Mouse (Mus musculus): ENCODE measurements around the gene Rnf224. TPM values are rescaled to one million over a fixed set of nuclear protein-coding genes. Genes with fewer than 3 reads are reported as not detected.
A peak's percentile ranks its signal among the peaks of the same experiment; 100 is the strongest.

Gene Rnf224
- total and polyA plus RNA-seq, 3 experiments, result not detected

DNA sequence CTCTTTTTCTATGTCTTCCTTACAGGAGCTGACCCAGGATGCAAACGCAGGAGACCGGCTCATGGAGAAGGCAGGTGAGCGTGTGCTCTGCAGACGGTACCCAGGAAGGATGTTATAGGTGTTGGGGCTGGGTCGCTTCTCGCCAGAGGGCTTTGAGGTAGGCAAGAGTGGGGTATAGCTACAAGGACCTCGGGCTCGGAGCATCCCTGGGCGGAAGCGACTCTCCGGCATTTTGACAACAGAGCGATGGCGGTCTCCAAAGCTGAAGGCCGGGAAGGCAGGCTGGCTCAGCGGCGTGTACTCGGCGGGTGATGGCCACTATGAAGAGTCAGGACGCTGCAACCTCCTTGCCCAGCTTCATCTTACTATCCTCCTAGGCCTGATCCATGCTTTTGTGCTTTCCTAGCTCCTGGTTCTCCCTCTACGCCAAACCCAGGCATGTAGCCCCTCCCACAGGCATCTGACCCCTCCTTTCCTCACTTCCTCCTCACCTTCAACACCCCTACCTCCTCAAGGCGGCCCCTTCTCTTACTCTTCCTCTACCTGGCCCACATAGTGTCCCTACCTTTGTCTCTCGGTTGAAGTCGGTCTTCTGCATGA, 23.2 kb downstream of the Rnf224 start:
- DNase-seq (ENCODE audit: extremely low read depth), result no peak
- no peak overlapping the region for H3K4me2 ChIP-seq (ENCODE audit: insufficient read depth, low read depth, poor library complexity, severe bottlenecking)
- no peaks in the 10 kb centered on the region for H3K9me3 ChIP-seq (replicated peaks; ENCODE audit: low read length)
- dilution Hi-C loops (cut with MboI; ENCODE audit: extremely low pct_ligation_motif_present, extremely low pct_unique_long_range_greater_than_20kb, low sequenced_read_pairs) (no loop called here), in situ Hi-C loops (cut with MboI; ENCODE audit: low pct_ligation_motif_present, low pct_unique_long_range_greater_than_20kb, low sequenced_read_pairs) (no loop called here)
- no peak overlapping the region for H3K4me3 ChIP-seq (replicated peaks in 1 of 3; ENCODE audit: low read depth in 2 of 3, low read length in 2 of 3, poor library complexity in 1 of 3)
- H3K27ac ChIP-seq (ENCODE audit: insufficient read depth, low read depth), result no peak overlapping the region
- no peak for TF ChIP-seq JUND (conservative IDR thresholded peaks at IDR 0.05; ENCODE audit: low read depth, low read length)
- TF ChIP-seq MAZ (IDR thresholded peaks at IDR 0.05; ENCODE audit: low read depth, low read length), result no peak
- TF ChIP-seq ZMIZ1 (IDR thresholded peaks at IDR 0.05; ENCODE audit: low read depth, low read length), result no peak
- TF ChIP-seq GABPA (IDR thresholded peaks at IDR 0.05; ENCODE audit: insufficient replicate concordance, low read depth, low read length), result no peak
- no peak for TF ChIP-seq HCFC1 (IDR thresholded peaks at IDR 0.05; ENCODE audit: low read depth, low read length)
- TF ChIP-seq KAT2A (IDR thresholded peaks at IDR 0.05; ENCODE audit: insufficient replicate concordance, low read length), result no peak
- no peak for TF ChIP-seq USF1 (IDR thresholded peaks at IDR 0.05; ENCODE audit: low read depth, low read length)
- no peak for TF ChIP-seq ELF1 (IDR thresholded peaks at IDR 0.05; ENCODE audit: low read depth, low read length)
- no peak for TF ChIP-seq POLR2AphosphoS2 (IDR thresholded peaks at IDR 0.05; ENCODE audit: low read depth, low read length)
- TF ChIP-seq ETS1 (conservative IDR thresholded peaks at IDR 0.05; ENCODE audit: low read depth, low read length), result no peak
- no peak overlapping the region for H3K9ac ChIP-seq (ENCODE audit: insufficient read depth, low read depth)
- H3K36me3 ChIP-seq (replicated peaks in 1 of 2; ENCODE audit: control insufficient read depth in 1 of 2, insufficient read depth in 1 of 2, low read length in 1 of 2), result peaks cover 5 to 14% of the 10 kb centered on the region in 2 experiments
- H3K79me2 ChIP-seq (replicated peaks; ENCODE audit: control insufficient read depth, extremely low read depth, insufficient read depth, poor library complexity, severe bottlenecking), result peaks cover 20% of the 10 kb centered on the region
- H3K27me3 ChIP-seq (replicated peaks), result peaks cover 4% of the 10 kb centered on the region
- peaks cover 11 to 27% of the 10 kb centered on the region in 2 experiments for H3K4me1 ChIP-seq (ENCODE audit: control insufficient read depth in 1 of 2, insufficient read depth in 2 of 2)

GRCm38 (mm10) chr2:25211121-25211670, 25.4 kb downstream of the Rnf224 start, which contains the start of gene Nelfb:
Gene Nelfb, minus strand, starts transcription at chr2:25211489.
- Histone ChIP-seq H3K79me2 (replicated peaks; ENCODE audit: control insufficient read depth, extremely low read depth, insufficient read depth, poor library complexity, severe bottlenecking) (peaks cover 23% of the 10 kb centered on the region), H3K4me2 (ENCODE audit: insufficient read depth, low read depth, poor library complexity, severe bottlenecking) (peak within 1 kb of the TSS; percentile 89), H3K4me3 (replicated peaks in 1 of 3; ENCODE audit: low read depth in 2 of 3, low read length in 2 of 3, poor library complexity in 1 of 3) (peak within 1 kb of the TSS; percentile 78 to 93 (median 89)), H3K27me3 (replicated peaks) (peaks cover 4% of the 10 kb centered on the region), H3K4me1 (ENCODE audit: control insufficient read depth in 1 of 2, insufficient read depth in 2 of 2) (peaks cover 11 to 29% of the 10 kb centered on the region in 2 experiments), H3K9ac (ENCODE audit: insufficient read depth, low read depth) (peak within 1 kb of the TSS; percentile 84), H3K9me3 (replicated peaks; ENCODE audit: low read length) (no peaks in the 10 kb centered on the region), H3K27ac (ENCODE audit: insufficient read depth, low read depth) (peak within 1 kb of the TSS; percentile 56), H3K36me3 (replicated peaks in 1 of 2; ENCODE audit: control insufficient read depth in 1 of 2, insufficient read depth in 1 of 2, low read length in 1 of 2) (peaks cover 23 to 35% of the 10 kb centered on the region in 2 experiments)
- DNase-seq (ENCODE audit: extremely low read depth), result peak; percentile 95
- in situ Hi-C loops (cut with MboI; ENCODE audit: low pct_ligation_motif_present, low pct_unique_long_range_greater_than_20kb, low sequenced_read_pairs) (no loop called here), dilution Hi-C loops (cut with MboI; ENCODE audit: extremely low pct_ligation_motif_present, extremely low pct_unique_long_range_greater_than_20kb, low sequenced_read_pairs) (no loop called here)
- TF ChIP-seq MAZ (IDR thresholded peaks at IDR 0.05; ENCODE audit: low read depth, low read length) (peak; percentile 61; the same call in 1 of the 2 replicates), ELF1 (IDR thresholded peaks at IDR 0.05; ENCODE audit: low read depth, low read length) (peak; percentile 94), POLR2AphosphoS2 (IDR thresholded peaks at IDR 0.05; ENCODE audit: low read depth, low read length) (no peak; the same call in 1 of the 2 replicates), TBP (conservative IDR thresholded peaks at IDR 0.05; ENCODE audit: low read depth, low read length) (0 out of 2 replicates have a peak, but pooled peaks have one; percentile 32), ZMIZ1 (IDR thresholded peaks at IDR 0.05; ENCODE audit: low read depth, low read length) (peak; percentile 82; the same call in 1 of the 2 replicates), USF2 (conservative IDR thresholded peaks at IDR 0.05; ENCODE audit: low read depth, low read length) (no peak), SMC3 (IDR thresholded peaks at IDR 0.05; ENCODE audit: low read depth, low read length) (no peak), BHLHE40 (IDR thresholded peaks at IDR 0.05; ENCODE audit: low read depth, low read length) (peak; percentile 83), KAT2A (IDR thresholded peaks at IDR 0.05; ENCODE audit: insufficient replicate concordance, low read length) (peak; percentile 86; the same call in 1 of the 2 replicates), MYC (IDR thresholded peaks at IDR 0.05; ENCODE audit: low read depth, low read length) (peak; percentile 76; the same call in 1 of the 2 replicates), RAD21 (IDR thresholded peaks at IDR 0.05; ENCODE audit: low read depth, low read length) (no peak), ZC3H11A (IDR thresholded peaks at IDR 0.05; ENCODE audit: low read depth, low read length) (no peak), SIN3A (IDR thresholded peaks at IDR 0.05; ENCODE audit: low read length) (peak; percentile 91), TCF12 (IDR thresholded peaks at IDR 0.05; ENCODE audit: low read depth, low read length) (peak; percentile 91), CHD1 (IDR thresholded peaks at IDR 0.05; ENCODE audit: low read depth, low read length) (no peak), POLR2A (IDR thresholded peaks at IDR 0.05; ENCODE audit: low read depth, low read length) (peak; percentile 88), NELFE (IDR thresholded peaks at IDR 0.05; ENCODE audit: low read depth, low read length) (peak; percentile 86), MAFK (IDR thresholded peaks at IDR 0.05; ENCODE audit: insufficient replicate concordance, low read length) (no peak), USF1 (IDR thresholded peaks at IDR 0.05; ENCODE audit: low read depth, low read length) (0 out of 2 replicates have a peak, but pooled peaks have one; percentile 2), CTCF (conservative IDR thresholded peaks at IDR 0.05 in 1 of 2, IDR thresholded peaks at IDR 0.05 in 1 of 2; ENCODE audit: low read depth in 2 of 2, low read length in 2 of 2) (no peak), ETS1 (conservative IDR thresholded peaks at IDR 0.05; ENCODE audit: low read depth, low read length) (peak; percentile 19; the same call in 1 of the 2 replicates), ZKSCAN1 (IDR thresholded peaks at IDR 0.05; ENCODE audit: borderline replicate concordance, low read depth, low read length) (no peak), CHD2 (IDR thresholded peaks at IDR 0.05; ENCODE audit: low read length) (0 out of 2 replicates have a peak, but pooled peaks have one; percentile 27), PAX5 (IDR thresholded peaks at IDR 0.05; ENCODE audit: low read length) (no peak), GABPA (IDR thresholded peaks at IDR 0.05; ENCODE audit: insufficient replicate concordance, low read depth, low read length) (peak; percentile 40; the same call in 1 of the 2 replicates), ZNF384 (IDR thresholded peaks at IDR 0.05; ENCODE audit: low read depth, low read length) (no peak), E2F4 (IDR thresholded peaks at IDR 0.05; ENCODE audit: insufficient replicate concordance, low read depth, low read length) (peak; percentile 55; the same call in 1 of the 2 replicates)

Measured in CH12.LX (cell line).